Mouse (Mus musculus): ENCODE results near the gene Gm20388.

Gm20388 gene

GRCm38 (mm10) chr8:120619235-120620180 lies 708.9 kb downstream of the Gm20388 start:
- in situ Hi-C loops (cut with MboI, MseI), result no loop called here

GRCm38 (mm10) chr8:120620441-120620840 lies 709.8 kb downstream of the Gm20388 start:
- in situ Hi-C loops (cut with MboI, MseI), result no loop called here

GRCm38 (mm10) chr8:120622161-120622560 lies 711.5 kb downstream of the Gm20388 start:
- in situ Hi-C loops (cut with MboI, MseI), result no loop called here

GRCm38 (mm10) chr8:120623608-120624007 lies 713.0 kb downstream of the Gm20388 start:
- in situ Hi-C loops (cut with MboI, MseI), result no loop called here

GRCm38 (mm10) chr8:120626461-120626860 lies 715.8 kb downstream of the Gm20388 start:
- in situ Hi-C loops (cut with MboI, MseI), result no loop called here

- in situ Hi-C loops (cut with MboI, MseI), result no loop called here
Measured at GRCm38 (mm10) chr8:120627298-120627697, 716.7 kb downstream of the Gm20388 start.

- in situ Hi-C loops (cut with MboI, MseI), result no loop called here
Measured at GRCm38 (mm10) chr8:120630031-120630430, 719.4 kb downstream of the Gm20388 start.

GRCm38 (mm10) chr8:120630848-120631247 lies 720.2 kb downstream of the Gm20388 start:
- in situ Hi-C loops (cut with MboI, MseI), result no loop called here

- in situ Hi-C loops (cut with MboI, MseI), result no loop called here
Measured at GRCm38 (mm10) chr8:120631441-120632375, 721.1 kb downstream of the Gm20388 start.

- in situ Hi-C loops (cut with MboI, MseI), result no loop called here
Measured at GRCm38 (mm10) chr8:120632969-120633664, 722.5 kb downstream of the Gm20388 start.

GRCm38 (mm10) chr8:120633665-120634271 lies 723.1 kb downstream of the Gm20388 start:
- in situ Hi-C loops (cut with MboI, MseI), result no loop called here

- in situ Hi-C loops (cut with MboI, MseI), result no loop called here
Measured at GRCm38 (mm10) chr8:120634329-120634839, 723.7 kb downstream of the Gm20388 start.

- in situ Hi-C loops (cut with MboI, MseI), result no loop called here
Measured at GRCm38 (mm10) chr8:120641245-120641644, 730.6 kb downstream of the Gm20388 start.

GRCm38 (mm10) chr8:120642031-120642662 lies 731.5 kb downstream of the Gm20388 start:
- in situ Hi-C loops (cut with MboI, MseI), result no loop called here

- in situ Hi-C loops (cut with MboI, MseI), result no loop called here
Measured at GRCm38 (mm10) chr8:120644663-120645062, 734.0 kb downstream of the Gm20388 start.

GRCm38 (mm10) chr8:120647532-120647931 lies 736.9 kb downstream of the Gm20388 start, which contains the start of gene 1190005I06Rik:
Gene 1190005I06Rik, minus strand, starts transcription at chr8:120647632.
- in situ Hi-C loops (cut with MboI, MseI), result no loop called here

- in situ Hi-C loops (cut with MboI, MseI), result loop anchor here (25.0 kb wide), 1 partner anchor 931 kb away; the partner anchor contains the start of genes Fbxo31 and Map1lc3b
Measured at GRCm38 (mm10) chr8:120656322-120657052, 745.8 kb downstream of the Gm20388 start.

- in situ Hi-C loops (cut with MboI, MseI), result loop anchor here (25.0 kb wide), 1 partner anchor 930 kb away; the partner anchor contains the start of genes Fbxo31 and Map1lc3b
Measured at GRCm38 (mm10) chr8:120657415-120657814, 746.8 kb downstream of the Gm20388 start.

GRCm38 (mm10) chr8:120664566-120664965 lies 753.9 kb downstream of the Gm20388 start:
- in situ Hi-C loops (cut with MboI, MseI), result loop anchor here (25.0 kb wide), 1 partner anchor 923 kb away; the partner anchor contains the start of genes Fbxo31 and Map1lc3b

Measured in T-helper 1 cell (primary cell).